Mouse (Mus musculus) thymus, adult 2 months (tissue): ENCODE measurements around the gene Pced1a.
A peak's percentile ranks its signal among the peaks of the same experiment; 100 is the strongest.

Experiments used
- CTCF ChIP-seq: fragments of 200-500 bp; IDR thresholded peaks from 2 replicates; pipeline ENCODE4 v1.5.1; 2012; ENCODE audit warnings: mild to moderate bottlenecking, control low read depth, low read length, moderate library complexity, borderline replicate concordance; ENCODE audit not compliant: control insufficient read depth, poor library complexity, insufficient read depth; ENCODE audit errors: extremely low read depth
- POLR2A ChIP-seq: fragments of 200-500 bp; IDR thresholded peaks from 2 replicates; pipeline ENCODE4 v1.6.1; 2012; ENCODE audit warnings: mild to moderate bottlenecking, low read length, control low read depth, moderate library complexity; ENCODE audit not compliant: control insufficient read depth, poor library complexity, insufficient read depth; ENCODE audit errors: extremely low read depth

DNA sequence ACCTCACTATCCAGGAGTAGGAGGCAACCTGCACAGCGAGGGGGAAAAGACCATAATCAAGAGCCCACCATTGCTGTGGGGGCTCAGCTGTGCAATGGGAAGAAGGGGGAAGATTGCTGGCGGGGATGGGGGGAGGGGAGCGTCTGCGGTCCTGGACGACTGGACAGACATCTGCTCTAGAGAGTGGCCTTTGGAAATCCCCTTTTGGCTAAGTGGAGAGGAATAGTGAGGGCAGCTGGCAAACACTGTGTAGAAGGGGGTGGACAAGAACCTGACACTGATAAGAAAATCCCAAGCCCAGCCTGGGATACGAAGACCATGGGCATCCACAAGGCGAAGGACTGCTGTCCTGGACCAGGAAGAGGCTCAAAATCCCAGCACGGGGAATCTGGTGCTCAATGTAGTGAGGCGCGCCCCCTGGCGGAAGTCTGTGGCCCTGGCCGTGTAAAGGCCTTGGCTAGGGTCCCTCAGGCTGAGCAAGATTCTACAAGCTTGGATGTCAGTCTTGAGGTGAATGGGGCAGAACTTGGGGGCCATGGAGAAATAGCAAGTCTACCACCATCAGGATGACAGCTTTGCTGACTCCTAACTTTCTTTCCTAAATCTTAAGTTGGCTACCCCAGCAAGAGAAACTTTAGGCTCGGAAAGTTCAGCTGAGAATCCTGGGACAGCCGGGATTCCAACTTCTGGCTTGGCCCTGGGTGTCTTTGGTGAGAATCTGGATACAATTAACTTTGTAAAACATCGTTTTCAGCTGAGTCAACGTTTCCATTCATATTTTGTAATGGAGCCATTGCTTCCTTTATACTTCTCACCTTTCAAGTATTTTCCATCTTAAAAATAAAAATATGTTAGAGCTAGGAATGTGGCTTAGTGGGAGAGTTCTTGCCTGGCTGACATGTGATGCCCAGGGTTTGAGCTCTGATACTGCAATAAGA is 12.7 kb downstream of the Pced1a start:
- TF ChIP-seq CTCF (peak; percentile 96), POLR2A (no peak)
